Mouse (Mus musculus) lung, adult 18-20 months (tissue): ENCODE measurements at regions not wholly inside any gene's neighbourhood (a gene's known extent, or its start where the extent isn't known, plus 50 kb on each side); places are given as distances from the start of the nearest gene placed in this dataset.
A peak's percentile ranks its signal among the peaks of the same experiment; 100 is the strongest.

Experiments used
- DNase-seq, 2 experiments: peaks; one replicate each; pipeline ENCODE4 v3.0.0; 2022; ENCODE audit warnings: mixed read lengths in 2 of 2

GRCm38 (mm10) chr3:61255643-61256042, 105.8 kb upstream of the Rap2b start:
- DNase-seq: no peak

- peak in 1 of 2 experiments; percentile 10 for DNase-seq
Measured at GRCm38 (mm10) chr3:61268453-61269335, 92.7 kb upstream of the Rap2b start.

- DNase-seq: no peak
Measured at GRCm38 (mm10) chr3:61285924-61286520, 75.4 kb upstream of the Rap2b start.

GRCm38 (mm10) chr3:61288195-61288594, 73.2 kb upstream of the Rap2b start:
- DNase-seq: no peak

GRCm38 (mm10) chr3:61294855-61295254, 66.6 kb upstream of the Rap2b start:
- DNase-seq: no peak

GRCm38 (mm10) chr3:61297290-61297689, 64.1 kb upstream of the Rap2b start:
- DNase-seq: no peak

GRCm38 (mm10) chr3:61302214-61302613, 59.2 kb upstream of the Rap2b start:
- DNase-seq: no peak

- no peak for DNase-seq
Measured at GRCm38 (mm10) chr3:61303485-61303884, 58.0 kb upstream of the Rap2b start.

- DNase-seq: no peak
Measured at GRCm38 (mm10) chr3:61306306-61306705, 55.1 kb upstream of the Rap2b start.

GRCm38 (mm10) chr3:61308764-61309163, 52.7 kb upstream of the Rap2b start:
- DNase-seq: no peak

GRCm38 (mm10) chr3:61309197-61309596, 52.2 kb upstream of the Rap2b start:
- no peak for DNase-seq
